In genomic region chr14:27371669-27372076, GRCm38 (mm10) we compare ENCODE assay signal across 14 mouse cellular contexts. TPM values are rescaled to one million over a fixed set of nuclear protein-coding genes. Genes with fewer than 3 reads are reported as not detected.
DNase-seq lines count a peak whose midpoint lies in the region; ATAC-seq lines count a peak whose summit lies in the region.
"Had no signal": no experiment of that assay in that cellular context is flagged by ENCODE, and none has a peak within 500 bp of the region (broad histone marks: within the 10 kb centered on the region; RNA-seq: fewer than 3 reads in every experiment).

No protein-coding gene starts in this region.

- H3K27me3 ChIP-seq in embryonic facial prominence, embryonic 13.5 days = no peaks in the 10 kb centered on the region
- H3K27me3 ChIP-seq in embryonic facial prominence, embryonic 10.5 days (replicated peaks; ENCODE audit: low read depth, poor library complexity, severe bottlenecking) = no peaks in the 10 kb centered on the region
- no peaks in the 10 kb centered on the region for H3K27me3 ChIP-seq in heart, embryonic 16.5 days (ENCODE audit: control insufficient read depth, insufficient read depth, low read length)
- no peaks in the 10 kb centered on the region for H3K27me3 ChIP-seq in stomach, embryonic 15.5 days (replicated peaks)
- no peaks in the 10 kb centered on the region for H3K27me3 ChIP-seq in hindbrain, embryonic 10.5 days (ENCODE audit: insufficient read depth, poor library complexity, severe bottlenecking)
- H3K27me3 ChIP-seq: forebrain, embryonic 12.5 days had no signal

- no peak overlapping the region for H3K4me3 ChIP-seq in embryonic facial prominence, embryonic 13.5 days
- no peak overlapping the region for H3K4me3 ChIP-seq in embryonic facial prominence, embryonic 10.5 days
- no peak overlapping the region for H3K4me3 ChIP-seq in heart, embryonic 16.5 days (ENCODE audit: low read length)
- H3K4me3 ChIP-seq in stomach, embryonic 15.5 days (replicated peaks) = no peak overlapping the region
- no peak overlapping the region for H3K4me3 ChIP-seq in hindbrain, embryonic 10.5 days
- H3K4me3 ChIP-seq: forebrain, embryonic 12.5 days had no signal

- H3K4me1 ChIP-seq in embryonic facial prominence, embryonic 13.5 days = peaks cover 15% of the 10 kb centered on the region
- H3K4me1 ChIP-seq in embryonic facial prominence, embryonic 10.5 days = peaks cover 8% of the 10 kb centered on the region
- peaks cover 26% of the 10 kb centered on the region for H3K4me1 ChIP-seq in heart, embryonic 16.5 days (ENCODE audit: control insufficient read depth, insufficient read depth, low read length)
- H3K4me1 ChIP-seq in stomach, embryonic 15.5 days = 0 out of 2 replicates have a peak, but pooled peaks cover 4% of the 10 kb centered on the region
- peaks cover 16% of the 10 kb centered on the region; the same call in 1 of the 2 replicates for H3K4me1 ChIP-seq in hindbrain, embryonic 10.5 days (replicated peaks)

- DNase-seq in embryonic facial prominence, embryonic 10.5 days (ENCODE audit: low spot score) = no peak
- DNase-seq in heart, adult 8-10 months (ENCODE audit: low spot score) = no peak
- peak; percentile 65 for DNase-seq in cerebellum, postnatal 25 days
- DNase-seq in T-cell, adult 2 months (ENCODE audit: low spot score) = no peak
- no peak for DNase-seq in hindbrain, embryonic 10.5 days (ENCODE audit: low spot score)
- DNase-seq: kidney, postnatal 4 days; lung, postnatal 36 days; right cerebral cortex, postnatal 14 days had no signal

- H3K27ac ChIP-seq in embryonic facial prominence, embryonic 13.5 days = peak overlapping the region; percentile 28; the same call in 1 of the 2 replicates
- H3K27ac ChIP-seq in embryonic facial prominence, embryonic 10.5 days (replicated peaks) = no peak overlapping the region
- H3K27ac ChIP-seq in heart, embryonic 16.5 days (ENCODE audit: low read length) = peak overlapping the region; percentile 54
- H3K27ac ChIP-seq in stomach, embryonic 15.5 days = peak overlapping the region; percentile 26; the same call in 1 of the 2 replicates
- no peak overlapping the region for H3K27ac ChIP-seq in hindbrain, embryonic 10.5 days
- H3K27ac ChIP-seq: forebrain, embryonic 12.5 days; liver, embryonic 14.5 days had no signal

- H3K36me3 ChIP-seq in embryonic facial prominence, embryonic 13.5 days = no peaks in the 10 kb centered on the region
- no peaks in the 10 kb centered on the region for H3K36me3 ChIP-seq in embryonic facial prominence, embryonic 10.5 days (replicated peaks)
- no peaks in the 10 kb centered on the region for H3K36me3 ChIP-seq in heart, embryonic 16.5 days (ENCODE audit: control insufficient read depth, insufficient read depth)
- H3K36me3 ChIP-seq in stomach, embryonic 15.5 days = no peaks in the 10 kb centered on the region
- no peaks in the 10 kb centered on the region for H3K36me3 ChIP-seq in hindbrain, embryonic 10.5 days
- H3K36me3 ChIP-seq: forebrain, embryonic 12.5 days had no signal

- no peak for ATAC-seq in embryonic facial prominence, embryonic 13.5 days (ENCODE audit: insufficient number of reproducible peaks, insufficient read depth, low FRiP score, low TSS enrichment, low read depth)
- ATAC-seq in heart, embryonic 16.5 days (replicated peaks; ENCODE audit: extremely low read depth, insufficient read depth, low FRiP score) = no peak; the same call in 1 of the 2 replicates
- ATAC-seq in stomach, embryonic 15.5 days (ENCODE audit: insufficient read depth, low FRiP score, low read depth) = no peak
- ATAC-seq: midbrain, embryonic 16.5 days had no signal

- no peak overlapping the region for H3K4me2 ChIP-seq in embryonic facial prominence, embryonic 13.5 days
- no peak overlapping the region for H3K4me2 ChIP-seq in heart, embryonic 16.5 days (ENCODE audit: low read depth, low read length)
- H3K4me2 ChIP-seq in stomach, embryonic 15.5 days = no peak overlapping the region
- H3K4me2 ChIP-seq: forebrain, embryonic 12.5 days had no signal

- H3K9me3 ChIP-seq in embryonic facial prominence, embryonic 13.5 days = no peaks in the 10 kb centered on the region
- H3K9me3 ChIP-seq in embryonic facial prominence, embryonic 10.5 days = no peaks in the 10 kb centered on the region
- no peaks in the 10 kb centered on the region for H3K9me3 ChIP-seq in heart, embryonic 16.5 days (replicated peaks; ENCODE audit: control insufficient read depth, low read length)
- no peaks in the 10 kb centered on the region for H3K9me3 ChIP-seq in stomach, embryonic 15.5 days
- no peaks in the 10 kb centered on the region for H3K9me3 ChIP-seq in hindbrain, embryonic 10.5 days
- H3K9me3 ChIP-seq: forebrain, embryonic 12.5 days had no signal

- WGBS in embryonic facial prominence, embryonic 13.5 days = 55% methylated on average over 8 of the region's 8 CpGs
- WGBS in embryonic facial prominence, embryonic 10.5 days = 80% methylated on average over 8 of the region's 8 CpGs
- WGBS in heart, embryonic 16.5 days = 55% methylated on average over 8 of the region's 8 CpGs
- WGBS in stomach, embryonic 15.5 days = 48% methylated on average over 8 of the region's 8 CpGs
- 70% methylated on average over 8 of the region's 8 CpGs for WGBS in hindbrain, embryonic 10.5 days

- no peak overlapping the region for H3K9ac ChIP-seq in embryonic facial prominence, embryonic 13.5 days
- no peak overlapping the region for H3K9ac ChIP-seq in heart, embryonic 16.5 days (ENCODE audit: low read length)
- H3K9ac ChIP-seq in stomach, embryonic 15.5 days = no peak overlapping the region
- H3K9ac ChIP-seq: forebrain, embryonic 12.5 days; liver, embryonic 14.5 days had no signal

RNA-seq across cellular contexts. Expression of gene Fam208a, which starts 57.0 kb away (rescaled TPM):
- polyA plus RNA-seq in embryonic facial prominence, embryonic 13.5 days (2015; fragmentation: Nextera tagmentation; extraction: Ambion mirVana) = 17.1 and 20.5 TPM in 2 replicates
- 13.3 and 14.4 TPM in 2 replicates for polyA plus RNA-seq in embryonic facial prominence, embryonic 10.5 days (2016; fragmentation: Nextera tagmentation; extraction: Ambion mirVana)
- polyA plus RNA-seq in heart, embryonic 16.5 days (2015; fragmentation: Nextera tagmentation; extraction: Ambion mirVana) = 8.5 and 9.5 TPM in 2 replicates
- 10 to 100 TPM in 2 of 4 experiments, 1 to 10 TPM in 2; 9.2 to 10.5 (median 9.8) TPM for total RNA-seq in heart, adult 8-10 months (2022)
- 14.3 and 14.6 TPM in 2 replicates for polyA plus RNA-seq in stomach, embryonic 15.5 days (2015; fragmentation: Nextera tagmentation; extraction: Ambion mirVana)
- 11.5 and 13.1 TPM in 2 replicates for polyA plus RNA-seq in hindbrain, embryonic 10.5 days (2016; fragmentation: Nextera tagmentation; extraction: Ambion mirVana)

Comparison
In these comparisons a context has a peak if more than half of its experiments do, and no peak if none do; other contexts are left out.
1. H3K27ac ChIP-seq: peak in embryonic facial prominence, embryonic 13.5 days (single experiment), heart, embryonic 16.5 days (single experiment) and stomach, embryonic 15.5 days (single experiment); none in embryonic facial prominence, embryonic 10.5 days (single experiment) and hindbrain, embryonic 10.5 days (single experiment).
2. DNase-seq: peak in cerebellum, postnatal 25 days (2 of 2); none in embryonic facial prominence, embryonic 10.5 days (single experiment), heart, adult 8-10 months (single experiment), T-cell, adult 2 months (single experiment) and hindbrain, embryonic 10.5 days (single experiment).